Mouse (Mus musculus) megakaryocyte progenitor cell, adult 5-6 weeks (primary cell): Measurements from ENCODE around the gene Ccdc73. TPM values are rescaled to one million over a fixed set of nuclear protein-coding genes. Genes with fewer than 3 reads are reported as not detected.
"Not testable (repeated sequence)": the region's sequence is repeated elsewhere in the genome, so short reads cannot be mapped to it uniquely, and the experiment has no call there.

Experiments
- ATAC-seq: replicated peaks from 2 replicates; pipeline ENCODE4 v1.8.0; 2016; ENCODE audit warnings: mild to moderate bottlenecking, moderate TSS enrichment, inconsistent platforms; ENCODE audit not compliant: poor library complexity
- total RNA-seq, 2 experiments: library from RNA; stranded (forward) in 1 of 2; stranded (reverse) in 1 of 2; fragments of 157-497, 149-512 nt in 1 of 2; fragments of 200-1000 nt in 1 of 2; gene quantifications; 2 replicates each; pipeline versions ENCODE4 v1.2.3 to v1.2.4; 2015 to 2017

Gene Ccdc73
- total RNA-seq, 2 experiments from 2014 or later = 2.2 to 5.2 TPM

GRCm38 (mm10) chr2:104864176-104864860 lies 3.3 kb upstream of the Ccdc73 start:
- peak; percentile 91 for ATAC-seq

DNA sequence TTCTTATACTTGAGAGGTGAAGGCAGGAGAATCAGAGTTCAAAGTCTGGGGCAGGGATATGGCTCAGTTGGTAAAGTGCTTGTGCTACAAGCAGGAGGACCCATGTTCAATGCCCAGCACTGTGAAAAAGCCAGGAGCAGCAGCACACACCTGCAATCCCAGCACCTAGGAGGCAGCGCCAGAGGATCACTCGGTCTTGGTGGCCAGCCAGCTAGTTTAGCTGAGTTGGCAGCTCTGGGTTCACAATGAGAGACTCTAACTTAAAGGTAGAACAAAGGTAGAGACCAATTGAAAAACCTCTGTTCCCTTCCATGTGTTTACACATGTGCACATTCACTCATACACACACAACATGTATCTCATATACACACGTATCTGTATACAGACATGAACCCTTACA lies 1.5 kb downstream of the Ccdc73 start:
- ATAC-seq = no peak

DNA sequence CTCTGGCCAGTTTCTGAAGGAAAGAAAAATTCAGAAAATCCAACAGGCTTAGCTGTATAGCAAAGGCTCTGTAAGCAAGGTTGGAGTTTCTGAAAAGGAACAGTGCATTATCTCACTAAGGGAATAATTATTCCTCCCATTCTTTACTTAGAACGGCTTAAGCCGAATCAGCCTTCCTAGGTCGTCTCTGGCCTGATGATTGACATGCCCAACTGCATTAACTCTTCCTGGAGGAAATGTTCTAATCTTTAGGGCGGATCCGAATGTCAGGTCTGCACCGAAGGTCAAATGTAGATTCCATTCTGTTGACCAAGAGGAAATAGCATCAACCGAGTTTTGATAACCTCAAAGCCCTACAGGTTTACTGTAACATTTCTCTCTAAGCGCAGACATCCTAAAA lies 11.2 kb downstream of the Ccdc73 start:
- no peak for ATAC-seq

DNA sequence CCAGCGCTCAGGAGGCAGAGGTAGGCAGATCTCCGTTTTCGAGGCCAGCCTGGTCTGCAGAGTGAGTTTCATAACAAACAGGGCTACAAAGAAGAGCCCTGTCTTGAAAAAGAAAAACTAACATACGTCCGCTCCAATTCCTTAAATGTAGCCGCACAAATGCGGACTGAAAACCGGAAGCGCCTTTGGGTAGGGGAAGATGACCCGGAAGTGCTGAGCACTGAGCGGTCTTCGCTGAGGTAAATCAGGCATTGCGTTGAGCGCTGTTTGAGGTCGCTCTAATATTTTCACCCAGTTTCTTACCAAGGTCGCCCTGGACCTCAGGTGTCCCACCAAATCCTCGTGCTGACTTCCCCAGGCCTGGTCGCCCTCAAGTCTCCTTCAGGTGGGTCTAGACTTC lies 18.5 kb downstream of the Ccdc73 start:
- no peak for ATAC-seq

DNA sequence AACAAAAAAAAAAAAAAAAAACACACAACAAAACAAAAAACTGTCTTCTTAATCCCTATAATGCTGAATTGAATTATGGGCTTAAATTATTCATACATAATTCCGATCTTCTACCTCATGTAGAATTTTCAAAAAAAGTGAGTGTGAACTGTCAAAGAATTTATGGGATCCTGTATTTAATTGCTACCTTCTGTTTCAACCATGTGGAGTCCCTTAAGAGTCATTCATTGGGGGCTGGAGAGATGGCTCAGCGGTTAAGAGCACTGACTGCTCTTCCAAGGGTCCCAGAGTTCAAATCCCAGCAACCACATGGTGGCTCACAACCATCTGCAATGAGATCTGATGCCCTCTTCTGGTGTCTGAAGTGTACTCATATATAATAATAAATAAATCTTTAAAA lies 19.7 kb downstream of the Ccdc73 start:
- ATAC-seq = not testable (repeated sequence)

GRCm38 (mm10) chr2:104887882-104888566 lies 20.4 kb downstream of the Ccdc73 start:
- peak; percentile 100 for ATAC-seq

DNA sequence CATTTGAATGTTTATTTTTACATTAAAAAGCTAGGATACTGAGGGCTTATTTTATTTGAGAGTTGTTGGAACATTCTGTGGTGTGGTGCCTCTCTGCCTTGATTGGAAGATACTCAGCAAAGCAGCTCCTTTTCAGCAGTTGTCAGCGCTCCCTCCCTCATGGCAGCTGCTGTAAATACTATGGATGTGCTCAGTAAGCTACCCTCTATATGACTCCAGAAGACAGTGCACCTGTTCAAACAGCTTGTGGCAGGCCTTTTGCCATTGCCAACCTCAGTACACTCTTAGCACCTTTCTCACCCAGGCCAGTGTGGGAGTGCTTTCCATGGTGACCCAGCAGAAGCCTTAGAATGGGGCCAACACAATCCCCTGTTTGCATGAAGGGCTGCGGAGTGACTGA lies 32.4 kb downstream of the Ccdc73 start:
- ATAC-seq = no peak

DNA sequence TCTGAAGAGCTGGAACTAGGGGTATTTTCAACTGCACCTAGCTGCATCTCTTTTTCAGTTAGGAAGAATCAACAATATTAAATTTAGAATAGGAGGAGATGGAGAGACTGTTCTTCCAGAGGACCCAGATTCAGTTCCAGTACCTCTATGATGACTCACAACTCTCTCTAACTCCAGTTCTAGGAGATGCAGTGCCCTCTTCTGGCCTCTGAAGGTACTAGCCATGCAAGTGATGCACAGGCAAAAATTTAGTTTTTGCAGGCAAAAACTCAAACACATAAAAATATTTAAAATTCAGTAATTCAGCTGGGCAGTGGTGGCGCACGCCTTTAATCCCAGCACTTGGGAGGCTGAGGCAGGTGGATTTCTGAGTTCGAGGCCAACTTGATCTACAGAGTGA lies 48.1 kb downstream of the Ccdc73 start:
- ATAC-seq = peak; percentile 80

DNA sequence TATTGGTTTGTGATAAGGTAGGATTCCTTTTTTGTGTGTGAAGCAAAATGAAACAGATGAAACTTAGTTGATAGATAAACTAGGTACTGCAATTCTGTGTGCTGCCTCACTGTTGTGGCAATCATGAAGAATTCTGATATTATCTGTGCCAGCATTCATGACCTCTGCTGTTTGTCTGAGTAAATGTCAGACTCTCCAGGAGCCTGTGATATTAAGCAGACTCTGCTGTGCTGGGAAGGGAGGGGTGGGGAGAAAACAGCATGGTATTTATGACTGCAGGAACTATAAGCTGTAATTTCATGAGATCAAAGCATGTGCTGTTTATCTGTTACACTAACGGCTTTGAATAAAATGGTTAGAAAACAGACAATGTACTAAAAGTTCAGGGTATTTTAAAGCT lies 96.9 kb downstream of the Ccdc73 start:
- ATAC-seq = no peak

- no peak for ATAC-seq
Observed at GRCm38 (mm10) chr2:104981712-104982111, 114.1 kb downstream of the Ccdc73 start.

DNA sequence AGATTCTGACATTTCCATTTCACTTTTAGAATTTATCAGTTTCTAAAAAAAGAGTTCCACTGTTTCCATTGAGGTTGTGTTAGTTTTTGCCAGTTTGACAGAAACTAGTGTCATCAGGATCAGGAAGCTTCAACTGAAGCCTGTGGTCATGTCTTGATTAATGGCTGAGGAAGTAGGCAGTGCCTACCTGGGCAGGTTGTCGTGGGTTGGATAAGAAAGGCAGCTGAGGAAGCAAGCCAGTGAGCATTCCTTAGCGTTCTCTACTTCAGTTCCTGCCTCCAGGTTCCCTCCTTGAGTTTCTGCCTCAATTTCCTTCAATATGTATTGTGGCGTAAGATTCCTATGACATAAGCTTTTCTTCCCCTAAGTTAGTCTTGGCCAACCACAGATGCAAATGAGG lies 118.2 kb downstream of the Ccdc73 start:
- peak; percentile 83 for ATAC-seq

DNA sequence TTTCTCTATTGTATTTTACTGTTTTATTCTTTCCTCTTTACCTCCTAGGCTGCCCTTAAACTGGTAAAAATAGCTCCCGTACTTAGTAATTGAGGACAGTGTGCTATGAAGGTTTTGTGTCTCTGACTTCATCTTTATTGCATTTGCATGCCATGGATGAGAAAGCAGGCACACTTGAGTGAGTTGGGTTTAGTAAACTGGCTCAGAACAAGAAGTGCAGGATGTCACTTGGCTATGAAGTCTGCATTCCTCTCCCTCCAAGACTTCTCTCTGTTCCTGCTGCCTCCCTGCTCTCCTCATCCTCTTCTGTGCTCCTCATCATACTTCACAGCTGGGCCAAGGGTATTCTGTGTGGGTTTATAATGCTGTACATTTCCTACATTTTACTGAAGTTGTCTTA lies 121.4 kb downstream of the Ccdc73 start:
- no peak for ATAC-seq

DNA sequence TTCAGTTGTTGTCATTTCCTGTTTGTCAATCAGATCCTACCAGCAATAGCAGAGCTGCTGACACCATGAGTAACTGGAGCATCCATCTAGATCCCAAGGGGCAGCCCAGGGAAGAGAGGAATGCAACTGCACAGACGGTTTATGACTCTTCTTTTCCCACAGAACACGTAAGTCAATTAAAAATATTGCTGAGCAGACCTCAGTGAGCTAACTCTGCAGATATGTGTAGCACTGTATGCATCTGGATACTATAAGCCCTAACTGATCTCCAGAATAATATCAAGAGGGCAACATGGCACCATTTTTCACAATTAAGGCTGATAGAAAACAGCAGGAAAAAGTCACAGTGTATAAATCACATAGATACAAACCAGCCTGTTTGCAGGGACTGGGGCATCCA lies 126.8 kb downstream of the Ccdc73 start:
- ATAC-seq = no peak

- ATAC-seq = no peak
Observed at GRCm38 (mm10) chr2:104996201-104996600, 128.6 kb downstream of the Ccdc73 start.

- no peak for ATAC-seq
Observed at GRCm38 (mm10) chr2:105007236-105007635, 139.6 kb downstream of the Ccdc73 start.

- ATAC-seq = no peak
Observed at GRCm38 (mm10) chr2:105016192-105016966, 148.8 kb downstream of the Ccdc73 start.

DNA sequence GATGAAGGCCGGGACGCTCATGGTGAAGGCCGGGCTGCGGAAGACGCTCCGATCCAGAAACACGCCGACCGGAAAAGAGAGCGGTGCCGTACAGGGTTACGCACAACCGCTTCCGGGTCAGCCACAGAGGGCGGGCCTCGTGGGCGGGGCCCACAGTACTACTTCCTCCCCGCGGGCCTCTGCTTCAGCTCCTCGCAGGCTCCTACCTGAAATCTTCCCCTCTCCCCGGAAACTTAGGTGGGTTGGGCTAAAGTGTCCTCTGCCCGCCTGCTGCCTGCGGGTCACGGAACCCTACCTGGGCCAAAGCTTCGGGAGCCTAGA lies 149.3 kb downstream of the Ccdc73 start, which contains the start of gene Eif3m:
Gene Eif3m, minus strand, starts transcription at position 114 of the 321 bp plus-strand sequence.
- peak; percentile 93 for ATAC-seq

- peak; percentile 18; the same call in 1 of the 2 replicates for ATAC-seq
Observed at GRCm38 (mm10) chr2:105017802-105018201, 150.2 kb downstream of the Ccdc73 start.

DNA sequence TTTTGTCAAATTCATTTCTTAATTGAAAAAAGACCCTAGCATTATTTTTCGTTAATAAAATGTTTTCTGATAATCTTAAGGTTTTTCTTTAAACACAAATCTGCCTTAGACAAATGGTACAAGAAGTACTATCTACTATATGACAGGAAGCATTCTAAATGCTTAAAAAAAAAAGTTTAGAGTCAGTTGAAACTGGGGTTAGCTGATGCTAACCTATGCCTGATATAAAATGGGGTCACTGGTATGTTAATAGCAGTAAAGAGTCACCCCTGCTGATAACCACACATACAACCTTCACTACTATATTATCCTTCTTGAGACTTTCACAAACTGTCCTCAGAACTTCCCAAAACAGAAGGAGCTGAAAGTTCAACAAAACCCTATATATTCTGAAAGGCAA lies 151.9 kb downstream of the Ccdc73 start:
- no peak for ATAC-seq

DNA sequence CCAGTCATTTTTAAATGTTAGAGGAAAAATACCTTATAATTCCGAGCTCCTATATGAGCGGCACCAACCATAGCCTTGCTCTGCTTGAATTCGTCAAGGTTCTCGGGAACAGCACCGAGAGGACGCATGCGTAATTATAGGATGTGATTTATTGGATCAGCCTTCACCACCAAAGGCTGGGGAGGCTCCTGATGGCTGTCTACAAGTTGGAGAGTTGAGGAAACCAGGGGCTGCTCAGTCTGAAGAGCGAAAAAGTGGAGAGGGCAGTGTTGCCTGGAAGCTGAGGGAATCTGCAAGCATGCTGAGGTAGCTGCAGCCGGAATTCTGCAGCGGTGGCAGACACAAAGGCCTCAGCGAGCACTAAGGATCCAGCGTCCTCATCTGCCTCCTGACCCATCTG lies 153.7 kb downstream of the Ccdc73 start:
- no peak for ATAC-seq

DNA sequence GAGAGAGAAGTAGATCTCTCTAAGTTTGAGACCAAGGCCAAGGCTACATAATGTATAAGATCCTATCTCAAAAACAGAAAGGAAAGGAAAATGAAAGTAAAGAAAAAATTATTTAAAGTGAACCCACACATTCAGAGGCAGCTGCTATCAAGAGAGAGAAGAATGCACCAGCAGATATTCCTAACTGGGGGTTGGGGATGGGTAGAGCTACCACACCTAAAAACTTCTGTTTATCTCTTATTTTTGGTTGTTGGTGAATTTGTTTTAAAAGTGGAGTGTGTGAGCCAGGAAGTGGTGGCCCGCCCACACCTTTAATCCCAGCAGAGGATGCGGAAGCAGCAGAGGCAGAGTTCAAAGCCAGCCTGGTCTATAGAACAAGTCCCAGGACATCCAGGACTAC lies 154.2 kb downstream of the Ccdc73 start:
- peak; percentile 74 for ATAC-seq

GRCm38 (mm10) chr2:105023031-105023615 lies 155.5 kb downstream of the Ccdc73 start:
- ATAC-seq = peak; percentile 20
